Mouse (Mus musculus) embryonic fibroblast, embryonic 13.5 days (primary cell): ENCODE measurements around the gene Thsd4.

Experiments
- CTCF ChIP-seq: IDR thresholded peaks from 2 replicates; pipeline ENCODE4 v1.5.1; 2011; ENCODE audit warnings: mild to moderate bottlenecking, control low read depth, low read length, moderate library complexity, borderline replicate concordance; ENCODE audit not compliant: insufficient read depth
- POLR2A ChIP-seq: IDR thresholded peaks from 2 replicates; pipeline ENCODE4 v1.6.1; 2011; ENCODE audit warnings: low read depth, mild to moderate bottlenecking, control low read depth, low read length, moderate library complexity

- TF ChIP-seq POLR2A: no peak
- TF ChIP-seq CTCF: no peak
Observed at GRCm38 (mm10) chr9:60208843-60209242, 313.0 kb downstream of the Thsd4 start.
